Mouse (Mus musculus) liver, embryonic 18 days (tissue): ENCODE measurements around the gene Myo6. TPM values are rescaled to one million over a fixed set of nuclear protein-coding genes. Genes with fewer than 3 reads are reported as not detected.

Source experiments
- polyA plus RNA-seq: library from polyadenylated mRNA; depleted of rRNA; stranded (reverse); fragments of >200 nt; gene quantifications from 2 replicates; pipeline ENCODE4 v1.2.3, GENCODE M21; 2012; rRNA removed

The Myo6 gene
- polyA plus RNA-seq = 5.3 and 5.7 TPM in 2 replicates

DNA sequence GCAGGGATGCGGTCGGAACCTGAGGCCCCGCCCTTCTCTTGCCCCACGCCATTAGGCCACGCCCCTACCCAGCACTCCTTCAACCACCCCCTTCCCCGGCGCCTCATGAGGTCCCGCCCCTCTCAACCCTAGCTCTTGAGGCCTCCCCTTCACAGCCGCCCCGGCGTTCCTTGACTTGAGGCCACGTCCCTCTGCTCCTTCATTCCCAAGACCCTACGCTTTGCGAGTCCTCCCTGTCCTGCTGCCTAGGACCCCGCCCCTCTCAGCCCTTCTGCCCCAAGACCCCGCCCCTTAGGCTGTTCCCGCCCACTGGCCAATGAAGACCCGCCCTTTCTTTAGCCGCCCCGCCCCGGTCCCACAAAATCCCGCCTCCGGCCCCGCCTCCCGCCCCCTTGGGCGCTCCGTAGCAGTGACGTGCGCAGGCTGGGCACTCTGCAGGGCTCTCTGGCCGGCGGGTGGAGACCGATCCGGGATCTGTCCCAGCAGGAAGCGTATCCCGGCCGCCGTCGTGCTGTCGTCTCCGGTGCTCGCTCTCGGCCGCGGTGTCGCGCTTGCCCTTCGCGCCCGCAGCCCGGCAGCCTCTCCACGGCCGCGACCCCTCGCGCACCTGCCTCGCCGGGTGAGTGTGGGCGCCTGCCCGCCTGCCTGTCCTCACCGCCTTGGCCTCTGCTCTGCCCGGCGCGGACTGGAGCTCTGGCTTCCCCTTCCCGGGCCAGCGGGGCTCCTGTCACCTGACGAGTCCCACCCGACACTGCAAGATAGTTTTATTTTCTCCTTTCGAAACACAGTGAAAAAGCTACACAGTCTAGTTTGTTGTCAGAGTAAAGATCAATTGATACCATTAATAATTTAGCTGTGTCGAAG, at the start of gene Myo6:
Gene Myo6 (plus strand): TSS at position 421 of the 864 bp plus-strand sequence.

Other genes with a start within 250 kb of the Myo6 start
- gene Filip1, start 152.2 kb upstream of the Myo6 start, polyA plus RNA-seq = 0.52 and 0.60 TPM in 2 replicates
- 14.3 and 17.7 TPM in 2 replicates for gene Senp6, start 98.1 kb upstream of the Myo6 start, polyA plus RNA-seq